Mouse (Mus musculus) natural killer cell, adult 2 months (primary cell): ENCODE measurements at regions not wholly inside any gene's neighbourhood (a gene's known extent, or its start where the extent isn't known, plus 50 kb on each side); places are given as distances from the start of the nearest gene placed in this dataset.

Source experiments
- DNase-seq, 2 experiments: peaks; one replicate each; pipeline ENCODE4 v3.0.0; 2022; ENCODE audit warnings: low spot score in 2 of 2

GRCm38 (mm10) chr13:60299076-60299475 is 121.9 kb upstream of the Gas1 start:
- no peak for DNase-seq

GRCm38 (mm10) chr13:60303561-60303960 is 126.4 kb upstream of the Gas1 start:
- no peak for DNase-seq

- no peak for DNase-seq
Observed at GRCm38 (mm10) chr13:60305028-60305810, 128.1 kb upstream of the Gas1 start.

- DNase-seq = no peak
Observed at GRCm38 (mm10) chr13:60308062-60308801, 131.1 kb upstream of the Gas1 start.

- no peak for DNase-seq
Observed at GRCm38 (mm10) chr13:60309482-60309881, 132.3 kb upstream of the Gas1 start.

GRCm38 (mm10) chr13:60309926-60310325 is 132.8 kb upstream of the Gas1 start:
- no peak for DNase-seq

- no peak for DNase-seq
Observed at GRCm38 (mm10) chr13:60312397-60313085, 135.4 kb upstream of the Gas1 start.

GRCm38 (mm10) chr13:60318436-60319020 is 141.4 kb upstream of the Gas1 start:
- no peak for DNase-seq

GRCm38 (mm10) chr13:60319268-60319667 is 142.1 kb upstream of the Gas1 start:
- no peak for DNase-seq

- no peak for DNase-seq
Observed at GRCm38 (mm10) chr13:60319861-60320602, 142.9 kb upstream of the Gas1 start.

- no peak for DNase-seq
Observed at GRCm38 (mm10) chr13:60322579-60322978, 145.4 kb upstream of the Gas1 start.

GRCm38 (mm10) chr13:60330475-60331258 is 153.5 kb upstream of the Gas1 start:
- no peak for DNase-seq

GRCm38 (mm10) chr13:60336196-60336595 is 159.0 kb upstream of the Gas1 start:
- no peak for DNase-seq

- DNase-seq = no peak
Observed at GRCm38 (mm10) chr13:60337383-60337782, 160.2 kb upstream of the Gas1 start.

- DNase-seq = no peak
Observed at GRCm38 (mm10) chr13:60338107-60338506, 160.9 kb upstream of the Gas1 start.

- no peak for DNase-seq
Observed at GRCm38 (mm10) chr13:60340068-60340467, 162.9 kb upstream of the Gas1 start.

- DNase-seq = no peak
Observed at GRCm38 (mm10) chr13:60347881-60348280, 170.7 kb upstream of the Gas1 start.

GRCm38 (mm10) chr13:60348438-60348837 is 171.3 kb upstream of the Gas1 start:
- DNase-seq = no peak

GRCm38 (mm10) chr13:60355707-60356490 is 178.7 kb upstream of the Gas1 start:
- DNase-seq = no peak
